In the genomic region with DNA sequence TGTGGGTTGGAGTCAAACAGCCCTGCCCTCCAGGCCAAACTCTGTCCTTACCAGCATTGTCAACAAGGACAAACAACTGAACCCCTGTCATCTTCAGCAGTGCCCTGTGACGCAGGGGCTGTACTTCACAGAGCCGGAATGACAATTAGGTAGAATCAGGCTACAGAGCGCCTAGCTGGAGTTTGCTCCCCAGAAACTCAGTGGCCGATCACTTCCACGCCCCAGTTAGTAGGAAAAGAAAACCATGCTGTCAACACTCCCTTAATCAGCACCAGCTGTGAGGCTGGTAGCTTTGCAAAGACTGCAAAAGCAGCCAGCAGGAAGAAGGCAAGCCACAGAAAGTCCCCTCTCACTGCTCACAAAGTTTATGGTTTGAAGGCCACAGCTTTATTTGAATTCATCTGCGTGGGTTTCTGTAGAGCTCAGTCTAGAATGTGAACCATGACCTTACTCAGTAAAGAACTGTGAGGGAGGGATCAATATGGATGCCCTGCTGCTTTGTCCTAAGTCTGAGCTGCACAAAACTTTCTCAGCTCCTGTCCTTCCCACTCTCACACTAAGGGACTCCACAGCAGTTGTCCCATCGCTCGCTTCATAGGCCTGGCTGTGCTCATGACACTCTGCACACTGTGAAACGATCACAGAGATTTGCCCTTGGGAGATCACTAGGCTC, we compare ENCODE assay signal across 10 mouse cellular contexts. TPM values are rescaled to one million over a fixed set of nuclear protein-coding genes. Genes with fewer than 3 reads are reported as not detected.
DNase-seq lines count a peak whose midpoint lies in the region; ATAC-seq lines count a peak whose summit lies in the region.
"Had no signal": no experiment of that assay in that cellular context is flagged by ENCODE, and none has a peak within 500 bp of the region (broad histone marks: within the 10 kb centered on the region; RNA-seq: fewer than 3 reads in every experiment).

No protein-coding gene starts in this region.

- H3K36me3 ChIP-seq in hindbrain, embryonic 11.5 days (ENCODE audit: control insufficient read depth, insufficient read depth, low read length): no peaks in the 10 kb centered on the region
- H3K36me3 ChIP-seq in hindbrain, embryonic 16.5 days (ENCODE audit: control insufficient read depth, insufficient read depth, low read length): no peaks in the 10 kb centered on the region
- no peaks in the 10 kb centered on the region for H3K36me3 ChIP-seq in heart, embryonic 11.5 days (ENCODE audit: control insufficient read depth, insufficient read depth, low read length)
- H3K36me3 ChIP-seq: heart, embryonic 15.5 days had no signal

- peak; percentile 58 for DNase-seq in hindbrain, embryonic 11.5 days (ENCODE audit: low spot score)
- peak; percentile 27 for DNase-seq in testis, postnatal 10 days (ENCODE audit: low spot score)
- DNase-seq in testis, postnatal 14 days (ENCODE audit: low spot score): no peak
- DNase-seq in spleen, adult 12 weeks (ENCODE audit: low spot score): no peak
- no peak for DNase-seq in right cerebral cortex, postnatal 4 days

- H3K9me3 ChIP-seq in hindbrain, embryonic 11.5 days (ENCODE audit: control insufficient read depth, low read length): no peaks in the 10 kb centered on the region
- H3K9me3 ChIP-seq in hindbrain, embryonic 16.5 days (ENCODE audit: control insufficient read depth, low read length): no peaks in the 10 kb centered on the region
- no peaks in the 10 kb centered on the region for H3K9me3 ChIP-seq in heart, embryonic 11.5 days (replicated peaks; ENCODE audit: control insufficient read depth, low read length)
- H3K9me3 ChIP-seq: heart, embryonic 15.5 days had no signal

- ATAC-seq in hindbrain, embryonic 11.5 days (ENCODE audit: low FRiP score): no peak
- ATAC-seq in hindbrain, embryonic 16.5 days: no peak
- no peak for ATAC-seq in heart, embryonic 11.5 days (replicated peaks; ENCODE audit: insufficient number of reproducible peaks, low FRiP score, low TSS enrichment)

- H3K4me3 ChIP-seq in hindbrain, embryonic 11.5 days (ENCODE audit: low read depth, low read length): no peak overlapping the region
- no peak overlapping the region for H3K4me3 ChIP-seq in hindbrain, embryonic 16.5 days (ENCODE audit: low read length)
- no peak overlapping the region for H3K4me3 ChIP-seq in heart, embryonic 11.5 days (ENCODE audit: low read depth, low read length)
- H3K4me3 ChIP-seq: heart, embryonic 15.5 days; myocyte had no signal

- no peak overlapping the region for H3K4me2 ChIP-seq in hindbrain, embryonic 11.5 days (replicated peaks; ENCODE audit: low read depth, low read length)
- H3K4me2 ChIP-seq in hindbrain, embryonic 16.5 days (ENCODE audit: low read length): no peak overlapping the region
- H3K4me2 ChIP-seq in heart, embryonic 11.5 days: no peak overlapping the region; the same call in 1 of the 2 replicates
- H3K4me2 ChIP-seq: heart, embryonic 15.5 days had no signal

- no peaks in the 10 kb centered on the region for H3K27me3 ChIP-seq in hindbrain, embryonic 11.5 days (ENCODE audit: control insufficient read depth, insufficient read depth, low read length)
- H3K27me3 ChIP-seq in hindbrain, embryonic 16.5 days (replicated peaks; ENCODE audit: control insufficient read depth, insufficient read depth, low read length): no peaks in the 10 kb centered on the region
- H3K27me3 ChIP-seq in heart, embryonic 11.5 days (ENCODE audit: control insufficient read depth, insufficient read depth, low read length): no peaks in the 10 kb centered on the region

- no peaks in the 10 kb centered on the region for H3K4me1 ChIP-seq in hindbrain, embryonic 11.5 days (replicated peaks; ENCODE audit: control insufficient read depth, insufficient read depth, low read length)
- no peaks in the 10 kb centered on the region for H3K4me1 ChIP-seq in hindbrain, embryonic 16.5 days (ENCODE audit: control insufficient read depth, insufficient read depth, low read depth, low read length)
- peaks cover 12% of the 10 kb centered on the region for H3K4me1 ChIP-seq in heart, embryonic 11.5 days (ENCODE audit: control insufficient read depth, insufficient read depth, low read length)

- H3K27ac ChIP-seq in hindbrain, embryonic 11.5 days (ENCODE audit: low read depth, low read length): peak overlapping the region; percentile 10; the same call in 1 of the 2 replicates
- H3K27ac ChIP-seq in hindbrain, embryonic 16.5 days (ENCODE audit: low read depth, low read length): no peak overlapping the region
- 0 out of 2 replicates have a peak overlapping the region, but pooled peaks have one; percentile 0 for H3K27ac ChIP-seq in heart, embryonic 11.5 days (ENCODE audit: low read depth, low read length)
- H3K27ac ChIP-seq: heart, embryonic 15.5 days had no signal

- no peak overlapping the region for H3K9ac ChIP-seq in hindbrain, embryonic 11.5 days (ENCODE audit: low read depth, low read length)
- H3K9ac ChIP-seq in hindbrain, embryonic 16.5 days (ENCODE audit: low read depth, low read length): no peak overlapping the region
- no peak overlapping the region for H3K9ac ChIP-seq in heart, embryonic 11.5 days (ENCODE audit: low read depth, low read length)
- H3K9ac ChIP-seq: heart, embryonic 15.5 days had no signal

- WGBS in hindbrain, embryonic 11.5 days: 25% methylated on average over 9 of the region's 9 CpGs
- WGBS in hindbrain, embryonic 16.5 days: 28% methylated on average over 9 of the region's 9 CpGs
- WGBS in heart, embryonic 11.5 days (ENCODE audit: insufficient replicate concordance): 27% methylated on average over 9 of the region's 9 CpGs

RNA-seq across cellular contexts. Expression of gene Gdf10, which starts 26.6 kb away (rescaled TPM):
- 9.5 and 10.6 TPM in 2 replicates for polyA plus RNA-seq in hindbrain, embryonic 11.5 days (2014; fragmentation: Nextera tagmentation; extraction: Ambion mirVana)
- 14.0 and 15.0 TPM in 2 replicates for polyA plus RNA-seq in hindbrain, embryonic 16.5 days (2015; fragmentation: Nextera tagmentation; extraction: Ambion mirVana)
- 2.1 and 2.2 TPM in 2 replicates for polyA plus RNA-seq in heart, embryonic 11.5 days (2014; fragmentation: Nextera tagmentation; extraction: Ambion mirVana)
- polyA plus RNA-seq: myocyte had no signal

RNA-seq across cellular contexts. Expression of gene Gdf2, which starts 44.1 kb away (rescaled TPM):
- 0.08 TPM in 1 of 2 replicates, not detected in the other for polyA plus RNA-seq in hindbrain, embryonic 11.5 days (2014; fragmentation: Nextera tagmentation; extraction: Ambion mirVana)
- polyA plus RNA-seq in hindbrain, embryonic 16.5 days (2015; fragmentation: Nextera tagmentation; extraction: Ambion mirVana): 0.06 and 0.11 TPM in 2 replicates
- 0.51 and 0.64 TPM in 2 replicates for polyA plus RNA-seq in heart, embryonic 11.5 days (2014; fragmentation: Nextera tagmentation; extraction: Ambion mirVana)
- polyA plus RNA-seq: myocyte had no signal

RNA-seq across cellular contexts. Expression of gene Rbp3, which starts 57.0 kb away (rescaled TPM):
- not detected in 2 replicates for polyA plus RNA-seq in hindbrain, embryonic 11.5 days (2014; fragmentation: Nextera tagmentation; extraction: Ambion mirVana)
- 0.04 and 0.16 TPM in 2 replicates for polyA plus RNA-seq in hindbrain, embryonic 16.5 days (2015; fragmentation: Nextera tagmentation; extraction: Ambion mirVana)
- polyA plus RNA-seq in heart, embryonic 11.5 days (2014; fragmentation: Nextera tagmentation; extraction: Ambion mirVana): 0.03 and 0.24 TPM in 2 replicates
- polyA plus RNA-seq: cerebellum, adult 2 months had no signal

Comparison
In these comparisons a context has a peak if more than half of its experiments do, and no peak if none do; other contexts are left out.
1. DNase-seq: peak in hindbrain, embryonic 11.5 days (single experiment) and testis, postnatal 10 days (single experiment); none in testis, postnatal 14 days (single experiment), spleen, adult 12 weeks (single experiment) and right cerebral cortex, postnatal 4 days (single experiment).